Mouse (Mus musculus) ES-E14 (cell line): ENCODE results near the gene Babam1. TPM values are rescaled to one million over a fixed set of nuclear protein-coding genes. Genes with fewer than 3 reads are reported as not detected.

Source experiments
- DNase-seq: peaks from one replicate; pipeline ENCODE4 v3.0.0-alpha.2; 2013; ENCODE audit warnings: low read depth, low spot score
- H3K27ac ChIP-seq: 2 replicates; pipeline ENCODE4 v1.5.1; 2012; ENCODE audit warnings: low read depth, mild to moderate bottlenecking, low read length, moderate library complexity, mixed read lengths; ENCODE audit not compliant: poor library complexity, insufficient read depth, severe bottlenecking
- H3K36me3 ChIP-seq: 2 replicates; pipeline ENCODE4 v1.6.1; 2012; ENCODE audit warnings: mild to moderate bottlenecking, low read length, moderate library complexity, mixed read lengths; ENCODE audit not compliant: control insufficient read depth, poor library complexity, insufficient read depth, severe bottlenecking
- H3K4me1 ChIP-seq, 2 experiments: fragments of 150-350 bp in 1 of 2; sonication (generic) in 1 of 2; 2 replicates each; pipeline ENCODE4 v1.6.1; 2012; ENCODE audit warnings: low read length in 2 of 2, mild to moderate bottlenecking in 1 of 2, mixed read lengths in 1 of 2; ENCODE audit not compliant: control insufficient read depth in 2 of 2, insufficient read depth in 2 of 2, poor library complexity in 1 of 2
- H3K4me3 ChIP-seq, 2 experiments: fragments of 150-350 bp in 1 of 2; sonication (generic) in 1 of 2; 2 replicates each; pipeline ENCODE4 v1.5.1; 2012; ENCODE audit warnings: low read length in 2 of 2, low read depth in 1 of 2, mild to moderate bottlenecking in 1 of 2, mixed read lengths in 1 of 2; ENCODE audit not compliant: insufficient read depth in 1 of 2, poor library complexity in 1 of 2, severe bottlenecking in 1 of 2
- H3K9ac ChIP-seq: 2 replicates; pipeline ENCODE4 v1.6.1; 2012; ENCODE audit warnings: low read depth, mild to moderate bottlenecking, low read length, mixed read lengths; ENCODE audit not compliant: poor library complexity, insufficient read depth, severe bottlenecking
- H3K9me3 ChIP-seq: fragments of 150-350 bp; sonication (generic); 2 replicates; pipeline ENCODE4 v1.6.1; 2012; ENCODE audit warnings: low read depth, mild to moderate bottlenecking, low read length; ENCODE audit not compliant: control insufficient read depth, insufficient read depth
- CHD2 ChIP-seq: IDR thresholded peaks from 2 replicates; pipeline ENCODE4 v1.6.1; 2014; ENCODE audit warnings: mild to moderate bottlenecking, low read depth, low read length, inconsistent platforms
- HCFC1 ChIP-seq: IDR thresholded peaks from 2 replicates; pipeline ENCODE4 v1.6.1; 2012; ENCODE audit warnings: low read length, inconsistent platforms, borderline replicate concordance; ENCODE audit not compliant: insufficient read depth
- MAFK ChIP-seq: IDR thresholded peaks from 2 replicates; pipeline ENCODE4 v1.6.1; 2014; ENCODE audit warnings: mild to moderate bottlenecking, low read depth, low read length, inconsistent platforms; ENCODE audit not compliant: insufficient read depth
- ZC3H11A ChIP-seq: IDR thresholded peaks from 2 replicates; pipeline ENCODE4 v1.6.1; 2012; ENCODE audit warnings: low read depth, mild to moderate bottlenecking, inconsistent platforms, low read length, borderline replicate concordance
- ZNF384 ChIP-seq: IDR thresholded peaks from 2 replicates; pipeline ENCODE4 v1.6.1; 2012; ENCODE audit warnings: low read depth, low read length, inconsistent platforms
- in situ Hi-C, 2 experiments: fragments of 600-800 bp; cut with MboI; formaldehyde crosslinking; loops; one replicate each; pipeline ENCODE4 v1.15.1; 2025; ENCODE audit warnings: low sequenced_read_pairs in 2 of 2, inconsistent platforms in 1 of 2; ENCODE audit not compliant: unreplicated experiment in 2 of 2
- total RNA-seq: library from RNA; depleted of rRNA; stranded (reverse); fragments of 300-350 nt; gene quantifications from 2 replicates; pipeline ENCODE4 v1.2.3, GENCODE M21; 2012

The Babam1 gene
- total RNA-seq, 1 experiment: 47.4 TPM

DNA sequence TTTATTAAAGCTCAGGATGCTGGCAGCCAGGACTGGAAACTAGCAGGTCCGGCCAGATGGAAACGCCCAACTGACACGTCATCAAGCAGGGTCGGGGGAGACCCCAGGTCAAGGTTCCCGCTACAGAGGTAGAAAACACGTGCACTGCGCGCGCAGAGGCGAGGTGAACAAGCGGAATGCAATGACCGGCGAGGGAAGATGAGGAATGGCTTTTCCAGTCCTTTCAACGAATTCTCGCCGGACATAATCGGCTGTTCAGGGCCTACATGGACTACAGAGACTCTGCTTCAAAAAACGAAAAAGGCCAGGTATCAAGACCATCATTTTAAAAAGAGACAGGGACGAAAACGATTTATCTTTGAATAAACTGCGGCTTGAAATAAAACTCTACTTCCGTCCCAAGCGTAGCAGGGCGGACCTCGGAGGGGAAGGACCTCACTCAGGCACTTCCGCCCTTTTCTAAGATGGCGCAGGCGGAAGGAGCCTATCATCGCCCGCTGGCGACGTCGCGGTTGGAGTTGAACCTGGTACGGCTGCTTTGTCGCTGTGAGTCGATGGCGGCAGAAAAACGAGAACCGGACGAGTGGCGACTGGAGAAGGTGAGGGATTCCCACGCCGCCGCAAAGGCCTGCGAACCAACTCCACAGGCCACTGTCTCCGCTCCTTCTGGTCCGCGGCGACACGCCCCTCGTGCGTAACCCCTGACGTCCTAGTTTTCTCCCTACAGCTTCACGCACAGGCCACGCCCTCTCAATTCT, 29.7 kb upstream of the Babam1 start, which contains the start of gene Use1:
Gene Use1, plus strand, starts transcription at position 78 of the 758 bp plus-strand sequence.
- Histone ChIP-seq H3K9ac (peak within 1 kb of the TSS; percentile 96), H3K36me3 (peaks cover 19% of the 10 kb centered on the region), H3K27ac (peak within 1 kb of the TSS; percentile 97), H3K4me3 (peak within 1 kb of the TSS; percentile 90 to 97), H3K4me1 (peaks cover 3 to 11% of the 10 kb centered on the region in 2 experiments; a peak in 2 of 4 replicates), H3K9me3 (no peaks in the 10 kb centered on the region)
- peak; percentile 97 for DNase-seq
- TF ChIP-seq CHD2 (no peak), ZC3H11A (no peak), ZNF384 (no peak), HCFC1 (peak; percentile 91), MAFK (no peak)
- in situ Hi-C loops: no loop called here

DNA sequence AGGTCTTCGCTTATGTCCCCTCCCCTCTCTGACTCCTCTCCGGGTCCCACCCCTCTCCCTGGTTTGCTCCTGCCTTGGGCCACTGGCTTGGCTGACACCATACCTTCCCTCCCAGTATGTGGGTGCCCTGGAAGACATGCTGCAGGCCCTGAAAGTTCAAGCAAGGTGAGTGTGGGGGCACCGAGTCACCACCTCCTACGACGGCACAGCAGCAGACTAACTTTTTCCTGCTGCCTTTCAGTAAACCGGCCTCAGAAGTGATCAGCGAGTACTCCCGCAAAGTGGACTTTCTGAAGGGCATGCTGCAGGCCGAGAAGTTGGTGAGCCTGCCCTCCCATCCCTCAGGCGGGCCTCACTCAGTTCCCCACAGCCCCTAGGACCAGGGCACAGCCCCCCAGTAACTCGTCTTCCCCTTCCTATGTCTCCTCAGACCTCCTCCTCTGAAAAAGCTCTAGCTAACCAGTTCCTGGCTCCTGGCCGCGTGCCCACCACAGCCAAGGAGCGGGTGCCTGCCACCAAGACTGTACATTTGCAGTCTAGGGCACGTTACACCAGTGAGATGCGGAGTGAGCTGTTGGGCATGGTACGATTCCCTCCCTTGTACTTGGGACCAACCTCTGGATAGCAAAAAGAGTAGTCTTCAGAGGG, 29.0 kb upstream of the Babam1 start:
- peak overlapping the region; percentile 90 to 97 for H3K4me3 ChIP-seq
- DNase-seq: no peak
- in situ Hi-C loops: no loop called here
- TF ChIP-seq HCFC1 (no peak), ZNF384 (no peak), MAFK (no peak), CHD2 (no peak), ZC3H11A (no peak)
- H3K9me3 ChIP-seq: no peaks in the 10 kb centered on the region
- peak overlapping the region; percentile 48 for H3K27ac ChIP-seq
- H3K36me3 ChIP-seq: peaks cover 19% of the 10 kb centered on the region
- H3K4me1 ChIP-seq: peaks cover 3 to 15% of the 10 kb centered on the region in 2 experiments; a peak in 2 of 4 replicates
- peak overlapping the region; percentile 84 for H3K9ac ChIP-seq

DNA sequence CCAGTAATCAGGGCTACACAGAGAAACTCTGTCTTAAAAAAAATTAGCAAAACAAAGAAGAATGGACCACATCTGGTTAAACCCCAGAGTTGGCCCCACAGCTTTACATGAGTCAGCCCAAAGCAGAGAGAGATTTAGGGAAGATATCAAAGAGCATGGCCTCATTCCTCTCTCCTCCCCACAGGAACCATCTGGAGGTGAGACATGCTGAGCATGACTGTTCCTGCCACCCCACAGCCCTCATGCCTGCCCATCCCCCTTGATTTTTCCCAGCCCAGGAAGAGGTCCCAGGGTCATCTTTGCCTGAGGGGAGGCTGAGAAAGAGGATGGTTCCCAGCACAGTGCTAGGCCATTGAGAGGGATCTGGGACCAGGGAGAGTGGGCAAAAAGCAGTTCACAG, 28.3 kb upstream of the Babam1 start:
- Histone ChIP-seq H3K9me3 (no peaks in the 10 kb centered on the region), H3K36me3 (peaks cover 19% of the 10 kb centered on the region), H3K4me3 (peak overlapping the region in 1 of 2 experiments; percentile 90; a peak in 1 of 4 replicates), H3K27ac (no peak overlapping the region), H3K4me1 (peaks cover 3 to 13% of the 10 kb centered on the region in 2 experiments; a peak in 2 of 4 replicates), H3K9ac (peak overlapping the region; percentile 60)
- DNase-seq: no peak
- no peak for TF ChIP-seq ZC3H11A
- TF ChIP-seq HCFC1: no peak
- no peak for TF ChIP-seq MAFK
- TF ChIP-seq CHD2: no peak
- no peak for TF ChIP-seq ZNF384
- in situ Hi-C loops: no loop called here

DNA sequence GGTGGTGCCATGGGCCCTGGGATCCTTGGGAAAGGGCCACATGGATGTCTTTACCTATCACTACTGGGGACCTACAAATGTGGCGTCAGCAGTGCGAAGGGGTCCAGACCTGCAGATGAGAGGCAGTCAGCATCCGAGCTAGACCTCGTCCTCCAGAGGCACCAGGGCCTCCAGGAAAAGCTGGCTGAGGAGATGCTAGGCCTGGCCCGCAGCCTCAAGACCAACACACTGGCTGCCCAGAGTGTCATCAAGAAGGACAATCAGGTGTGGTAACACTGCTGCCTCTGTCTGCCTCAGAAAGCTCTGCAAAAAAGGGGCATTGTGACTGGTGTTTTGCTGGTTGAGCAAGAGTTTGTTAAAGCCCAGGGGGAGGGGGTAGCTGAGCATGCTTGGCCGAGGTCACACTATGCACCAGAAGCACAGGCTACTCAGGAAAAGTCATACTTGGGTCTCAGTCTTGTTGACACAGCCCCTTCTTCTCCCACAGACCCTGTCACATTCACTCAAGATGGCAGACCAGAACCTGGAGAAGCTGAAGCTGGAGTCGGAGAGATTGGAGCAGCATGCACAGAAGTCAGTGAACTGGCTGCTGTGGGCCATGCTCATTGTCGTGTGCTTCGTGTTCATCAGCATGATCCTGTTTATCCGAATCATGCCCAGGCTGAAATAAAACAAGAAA, 27.5 kb upstream of the Babam1 start:
- in situ Hi-C loops: no loop called here
- Histone ChIP-seq H3K27ac (no peak overlapping the region), H3K4me1 (peaks cover 3 to 13% of the 10 kb centered on the region in 2 experiments; a peak in 2 of 4 replicates), H3K36me3 (peaks cover 19% of the 10 kb centered on the region), H3K4me3 (no peak overlapping the region), H3K9me3 (no peaks in the 10 kb centered on the region), H3K9ac (peak overlapping the region; percentile 60; the same call in 1 of the 2 replicates)
- TF ChIP-seq HCFC1 (no peak), ZC3H11A (no peak), CHD2 (no peak), MAFK (no peak), ZNF384 (no peak)
- DNase-seq: no peak
